Mouse (Mus musculus): Measurements from ENCODE around the gene Nufip2.

Nufip2 gene

GRCm38 (mm10) chr11:77785768-77786561, 100.0 kb downstream of the Nufip2 start:
- in situ Hi-C loops (cut with MboI; ENCODE audit: low pct_unique_long_range_greater_than_20kb in 1 of 2, low sequenced_read_pairs in 2 of 2, unreplicated experiment in 1 of 2) = no loop called here

- in situ Hi-C loops (cut with MboI; ENCODE audit: low pct_unique_long_range_greater_than_20kb in 1 of 2, low sequenced_read_pairs in 2 of 2, unreplicated experiment in 1 of 2) = no loop called here
Observed at GRCm38 (mm10) chr11:77787707-77788106, 101.8 kb downstream of the Nufip2 start, which contains the start of gene Gm10277. Gene Gm10277 (minus strand): TSS chr11:77787747.

- in situ Hi-C loops (cut with MboI; ENCODE audit: low pct_unique_long_range_greater_than_20kb in 1 of 2, low sequenced_read_pairs in 2 of 2, unreplicated experiment in 1 of 2) = no loop called here
Observed at GRCm38 (mm10) chr11:77789512-77789911, 103.6 kb downstream of the Nufip2 start.

- in situ Hi-C loops (cut with MboI; ENCODE audit: low pct_unique_long_range_greater_than_20kb in 1 of 2, low sequenced_read_pairs in 2 of 2, unreplicated experiment in 1 of 2) = loop anchor here in 1 of 2 experiments (10.0 kb wide), 1 partner anchor 45 kb away; no protein-coding TSS in a partner anchor
Observed at GRCm38 (mm10) chr11:77790286-77790685, 104.3 kb downstream of the Nufip2 start.

- in situ Hi-C loops (cut with MboI; ENCODE audit: low pct_unique_long_range_greater_than_20kb in 1 of 2, low sequenced_read_pairs in 2 of 2, unreplicated experiment in 1 of 2) = loop anchor here in 1 of 2 experiments (10.0 kb wide), 1 partner anchor 46 kb away; no protein-coding TSS in a partner anchor
Observed at GRCm38 (mm10) chr11:77791241-77791727, 105.3 kb downstream of the Nufip2 start.

Measured in mouse embryonic stem cell (cell line).